Mouse (Mus musculus) heart, adult 2 months (tissue): ENCODE data around the gene 1190005I06Rik.

Experiments
- CTCF ChIP-seq: fragments of 200-600 bp; IDR thresholded peaks from 2 replicates; pipeline ENCODE4 v1.8.1; 2022; ENCODE audit warnings: antibody characterized with exemption, mild to moderate bottlenecking, moderate library complexity
- EP300 ChIP-seq: fragments of 200-500 bp; IDR thresholded peaks from 2 replicates; pipeline ENCODE4 v1.6.1; 2011; ENCODE audit warnings: low read depth, low read length, control low read depth; ENCODE audit not compliant: insufficient read depth
- POLR2A ChIP-seq: fragments of 200-500 bp; IDR thresholded peaks from 2 replicates; pipeline ENCODE4 v1.6.1; 2011; ENCODE audit warnings: mild to moderate bottlenecking, low read depth, low read length, control low read depth; ENCODE audit not compliant: insufficient read depth

DNA sequence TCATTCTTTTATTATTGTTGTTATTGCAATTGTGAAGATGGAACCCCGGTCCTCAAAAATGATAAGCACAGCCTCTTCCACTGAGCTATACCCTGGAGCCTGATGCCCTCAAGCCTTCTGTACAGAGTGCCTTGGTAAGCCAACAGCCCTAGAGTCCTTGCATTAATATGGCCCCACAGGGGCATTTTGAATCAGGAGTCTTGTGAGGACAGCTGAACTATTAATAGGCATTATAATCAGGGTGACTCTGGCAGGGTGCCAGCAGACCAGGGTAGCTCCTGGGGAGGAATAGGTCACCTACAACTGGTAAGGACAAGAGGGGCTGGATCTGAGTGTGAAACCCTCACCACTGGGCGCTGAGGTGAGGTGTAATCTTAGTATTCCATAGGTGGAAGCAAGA lies 57.5 kb downstream of the 1190005I06Rik start:
- TF ChIP-seq POLR2A (no peak), CTCF (no peak), EP300 (no peak)
